ENCODE assay signal across 8 mouse cellular contexts in the genomic region with DNA sequence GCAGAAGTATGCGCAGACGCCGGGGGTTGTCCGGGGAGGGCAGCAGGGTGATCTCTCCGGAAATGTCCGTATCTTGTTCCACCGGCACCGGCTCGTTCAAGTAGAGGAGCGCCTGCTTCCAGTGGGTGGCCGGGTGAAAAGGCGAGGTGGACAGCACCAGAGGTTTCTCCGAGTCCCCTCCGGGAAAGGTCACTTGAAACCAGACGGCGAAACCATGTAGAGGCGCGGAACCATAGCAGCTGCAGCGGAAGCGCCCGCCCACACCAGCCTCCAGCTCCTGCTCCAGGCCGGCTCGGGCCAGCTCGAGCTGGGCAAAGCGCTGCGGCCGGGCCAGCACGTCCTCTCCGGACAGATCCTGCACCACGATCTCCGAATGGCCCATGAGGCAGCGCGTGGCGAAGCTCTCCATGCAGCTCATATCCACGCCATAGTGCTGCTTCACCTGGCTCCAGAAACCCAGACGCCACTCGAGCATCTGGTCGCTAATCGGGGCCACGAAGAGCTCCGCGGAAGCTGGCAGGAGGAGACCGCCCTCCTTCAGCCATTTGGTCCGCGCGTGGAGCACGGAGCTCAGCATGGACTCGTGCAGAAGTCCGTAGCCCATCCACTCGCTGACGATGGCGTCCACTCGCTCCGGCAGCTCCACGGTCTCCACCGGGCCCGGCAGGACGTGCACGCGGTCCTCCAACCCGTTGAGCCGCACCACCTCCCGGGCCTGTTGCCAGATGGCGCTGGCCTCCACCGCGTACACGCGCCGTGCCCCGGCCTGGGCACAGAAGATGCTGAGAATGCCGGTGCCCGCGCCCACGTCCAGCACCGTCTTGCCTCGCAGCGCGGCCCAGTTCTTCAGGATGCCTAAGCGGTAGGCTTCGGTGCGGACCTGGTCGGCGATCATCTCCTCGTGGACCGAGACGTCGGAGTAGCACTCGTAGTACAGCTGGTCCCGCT. TPM values are rescaled to one million over a fixed set of nuclear protein-coding genes. Genes with fewer than 3 reads are reported as not detected.
DNase-seq lines count a peak whose midpoint lies in the region; ATAC-seq and TF ChIP-seq lines count a peak whose summit lies in the region.

No protein-coding gene starts in this region.

- peak; percentile 82 for DNase-seq in brain, adult 2 months (ENCODE audit: low read depth, low spot score)
- peak; percentile 67 for DNase-seq in liver
- peak; percentile 37 to 52 for DNase-seq in spleen, postnatal 36 days (ENCODE audit: low spot score in 2 of 2)

- peak overlapping the region; percentile 96 for H3ac ChIP-seq in C2C12 (ENCODE audit: control insufficient read depth, insufficient read length, low read depth)

- peak; percentile 77 for ATAC-seq in erythroblast, adult 5-6 weeks (replicated peaks; ENCODE audit: low FRiP score, poor library complexity, severe bottlenecking)
- peak; percentile 83 for ATAC-seq in heart, embryonic 11.5 days (replicated peaks; ENCODE audit: insufficient number of reproducible peaks, low FRiP score, low TSS enrichment)
- peak; percentile 94 for ATAC-seq in kidney, embryonic 16.5 days (ENCODE audit: low FRiP score, low TSS enrichment)
- ATAC-seq in monocyte, adult 5-6 weeks (replicated peaks; ENCODE audit: insufficient number of reproducible peaks, low FRiP score, low TSS enrichment, poor library complexity, severe bottlenecking): peak; percentile 48

- TF ChIP-seq CTCF in C2C12 (IDR thresholded peaks at IDR 0.05; ENCODE audit: control insufficient read depth, insufficient read depth, insufficient read length): no peak

- H3K79me2 ChIP-seq in C2C12 (ENCODE audit: control insufficient read depth, insufficient read depth): peaks cover 39% of the 10 kb centered on the region

- H3K9me3 ChIP-seq in heart, embryonic 11.5 days (replicated peaks; ENCODE audit: control insufficient read depth, low read length): no peaks in the 10 kb centered on the region
- no peaks in the 10 kb centered on the region for H3K9me3 ChIP-seq in kidney, embryonic 16.5 days (ENCODE audit: low read length)

- under 1% methylated on average over 87 of the region's 89 CpGs for WGBS in heart, embryonic 11.5 days (ENCODE audit: insufficient replicate concordance)
- under 1% methylated on average over 89 of the region's 89 CpGs for WGBS in kidney, embryonic 16.5 days

- peak overlapping the region; percentile 98 for H3K9ac ChIP-seq in heart, embryonic 11.5 days (ENCODE audit: low read depth, low read length)
- peak overlapping the region; percentile 91 for H3K9ac ChIP-seq in kidney, embryonic 16.5 days (replicated peaks; ENCODE audit: low read length)

- H3K27ac ChIP-seq in heart, embryonic 11.5 days (ENCODE audit: low read depth, low read length): peak overlapping the region; percentile 88
- peak overlapping the region; percentile 97 for H3K27ac ChIP-seq in kidney, embryonic 16.5 days (ENCODE audit: low read length)

- no peaks in the 10 kb centered on the region for H3K27me3 ChIP-seq in C2C12 (ENCODE audit: control insufficient read depth, insufficient read depth, insufficient read length)
- H3K27me3 ChIP-seq in heart, embryonic 11.5 days (ENCODE audit: control insufficient read depth, insufficient read depth, low read length): no peaks in the 10 kb centered on the region
- H3K27me3 ChIP-seq in kidney, embryonic 16.5 days (ENCODE audit: insufficient read depth, low read length): no peaks in the 10 kb centered on the region

- H3K4me1 ChIP-seq in heart, embryonic 11.5 days (ENCODE audit: control insufficient read depth, insufficient read depth, low read length): no peaks in the 10 kb centered on the region
- peaks cover 11% of the 10 kb centered on the region for H3K4me1 ChIP-seq in kidney, embryonic 16.5 days (ENCODE audit: insufficient read depth, low read length)

- H3K79me3 ChIP-seq in C2C12 (ENCODE audit: low read depth): peaks cover 23% of the 10 kb centered on the region

- H3K4me2 ChIP-seq in heart, embryonic 11.5 days: peak overlapping the region; percentile 77
- H3K4me2 ChIP-seq in kidney, embryonic 16.5 days (replicated peaks; ENCODE audit: low read depth, low read length): peak overlapping the region; percentile 54

- H3K4me3 ChIP-seq in C2C12 (ENCODE audit: insufficient read depth, poor library complexity, severe bottlenecking): peak overlapping the region; percentile 82
- H3K4me3 ChIP-seq in heart, embryonic 11.5 days (ENCODE audit: low read depth, low read length): peak overlapping the region; percentile 94
- peak overlapping the region; percentile 81 for H3K4me3 ChIP-seq in kidney, embryonic 16.5 days (ENCODE audit: low read length)

- peaks cover 24% of the 10 kb centered on the region for H3K36me3 ChIP-seq in C2C12 (ENCODE audit: control insufficient read depth, insufficient read depth)
- no peaks in the 10 kb centered on the region for H3K36me3 ChIP-seq in heart, embryonic 11.5 days (ENCODE audit: control insufficient read depth, insufficient read depth, low read length)
- H3K36me3 ChIP-seq in kidney, embryonic 16.5 days (ENCODE audit: insufficient read depth, low read length): peaks cover 16% of the 10 kb centered on the region; the same call in 1 of the 2 replicates

TF ChIP-seq in C2C12, 6 proteins besides CTCF, POLR2A, EP300 and RAD21:
- TF ChIP-seq MAX (IDR thresholded peaks at IDR 0.05) (no peak), FOSL1 (IDR thresholded peaks at IDR 0.05; ENCODE audit: insufficient read depth, low read length, poor library complexity, severe bottlenecking) (no peak), MYOD1 (IDR thresholded peaks at IDR 0.05; ENCODE audit: control insufficient read depth, insufficient read length, low read depth) (no peak), USF1 (IDR thresholded peaks at IDR 0.05; ENCODE audit: low read depth) (no peak), MYOG (IDR thresholded peaks at IDR 0.05; ENCODE audit: control insufficient read depth, extremely low read depth, insufficient read length) (no peak), CEBPB (IDR thresholded peaks at IDR 0.05; ENCODE audit: low read depth) (no peak)
TF ChIP-seq in C2C12: peak in this region for 0.

RNA-seq across cellular contexts. Expression of gene Prmt6, which starts 0.6 kb away (rescaled TPM):
- polyA plus RNA-seq in C2C12 (2012; fragmentation: generic; extraction: Trizol): 18.9 TPM
- 1.9 and 4.8 TPM in 2 replicates for total RNA-seq in erythroblast, adult 5-6 weeks (2015; ENCODE audit: low replicate concordance)
- total RNA-seq in erythroblast, adult 5-6 weeks (2017; ENCODE audit: low replicate concordance): 0.51 and 1.1 TPM in 2 replicates
- polyA plus RNA-seq in heart, embryonic 11.5 days (2014; fragmentation: Nextera tagmentation; extraction: Ambion mirVana): 18.5 and 18.6 TPM in 2 replicates
- polyA plus RNA-seq in kidney, embryonic 16.5 days (2015; fragmentation: Nextera tagmentation; extraction: Ambion mirVana): 20.2 and 20.9 TPM in 2 replicates
- total RNA-seq in monocyte, adult 5-6 weeks (2017): 7.8 to 10.5 TPM (median 8.4 TPM) in 3 replicates

Comparison
In these comparisons a context has a peak if more than half of its experiments do, and no peak if none do; other contexts are left out.
1. Peak in every context shown above with its lines: DNase-seq, ATAC-seq, H3K4me3 ChIP-seq and H3K27ac ChIP-seq.